Mouse (Mus musculus): ENCODE measurements around the gene Gm10408. TPM values are rescaled to one million over a fixed set of nuclear protein-coding genes. Genes with fewer than 3 reads are reported as not detected.

Gm10408 gene
- polyA plus RNA-seq (2017; shearing (Covaris generic)): not detected

DNA sequence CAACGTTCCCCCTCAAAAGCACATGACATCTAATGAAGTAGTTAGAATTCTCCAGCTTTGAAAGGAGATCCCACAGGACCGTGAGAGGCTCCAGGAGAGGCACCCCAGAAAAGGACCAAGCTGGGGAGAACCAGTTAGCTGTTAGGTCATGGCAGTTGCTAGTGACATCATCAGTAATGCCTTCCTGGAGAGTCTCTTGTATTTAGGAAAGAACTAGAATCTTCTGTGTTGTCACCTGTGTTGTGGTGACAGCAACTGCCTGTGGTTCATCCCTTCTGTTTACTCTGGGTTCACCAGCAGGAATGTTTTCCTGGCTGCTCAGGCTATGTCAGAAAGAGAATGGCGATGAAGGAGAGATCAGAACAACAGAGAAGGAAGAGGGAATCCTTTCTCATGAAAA lies at the start of gene Gm10408:
Gene Gm10408 (plus strand): TSS at position 301 of the 400 bp plus-strand sequence.

DNA sequence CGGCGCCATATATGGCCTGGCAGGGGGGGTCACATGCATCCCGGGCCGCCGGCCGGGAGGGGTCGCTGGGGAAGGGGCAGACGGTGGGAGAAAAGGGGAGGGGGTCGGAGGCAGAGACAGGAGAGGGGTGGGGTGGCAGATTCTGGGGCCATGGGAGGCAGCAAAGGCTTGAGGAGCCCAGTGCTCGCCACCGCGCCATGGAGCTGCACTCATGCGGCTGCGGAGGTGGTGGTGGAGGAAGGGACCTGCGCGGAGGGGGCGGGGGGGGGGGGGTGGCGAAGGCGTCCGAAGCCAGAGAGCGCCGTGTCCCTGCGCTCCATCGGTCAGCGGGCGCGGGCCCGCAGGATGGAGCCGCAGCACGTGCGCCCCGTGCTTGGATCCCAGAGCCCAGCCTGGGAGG lies 36.9 kb upstream of the Gm10408 start, which contains the start of gene Gm10409:
Gene Gm10409 (plus strand): TSS at position 301 of the 400 bp plus-strand sequence.

DNA sequence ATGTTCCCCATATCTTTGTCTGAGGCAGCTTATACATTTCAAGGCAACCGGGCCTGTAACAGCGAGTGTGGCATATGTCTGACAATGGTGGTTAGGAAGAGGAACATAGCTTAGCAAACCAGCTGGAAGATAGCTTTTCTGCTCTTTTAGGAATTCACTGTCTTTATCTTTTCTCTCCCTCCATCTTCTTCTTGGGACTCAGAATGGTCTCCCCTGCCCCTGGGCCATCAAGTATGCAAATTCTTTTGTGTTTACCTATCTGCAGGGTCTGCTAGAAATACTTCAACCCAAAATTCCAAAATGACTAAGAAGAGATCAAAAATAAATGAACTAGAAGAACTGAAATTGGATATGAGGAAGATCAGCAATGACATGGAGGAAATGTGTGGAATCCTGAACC lies 21.4 kb upstream of the Gm10408 start, which contains the start of gene Gm3005:
Gene Gm3005 (plus strand): TSS at position 301 of the 400 bp plus-strand sequence.

Other genes with a start within 250 kb of the Gm10408 start
- 10.0 TPM for gene D830030K20Rik, start 240.9 kb upstream of the Gm10408 start, polyA plus RNA-seq (2017; shearing (Covaris generic))
- gene Gm2956, start 116.8 kb upstream of the Gm10408 start, polyA plus RNA-seq (2017; shearing (Covaris generic)): 0.75 TPM
- not detected for gene Gm10413, start 54.3 kb upstream of the Gm10408 start, polyA plus RNA-seq (2017; shearing (Covaris generic))
- 2.7 TPM for gene Gm10409, start 36.8 kb upstream of the Gm10408 start, polyA plus RNA-seq (2017; shearing (Covaris generic))
- 2.2 TPM for gene Gm3005, start 21.3 kb upstream of the Gm10408 start, polyA plus RNA-seq (2017; shearing (Covaris generic))
- gene Gm3012, start 185.1 kb downstream of the Gm10408 start, polyA plus RNA-seq (2017; shearing (Covaris generic)): not detected
- gene Gm3020, start 202.7 kb downstream of the Gm10408 start, polyA plus RNA-seq (2017; shearing (Covaris generic)): 2.7 TPM
- not detected for gene Gm3043, start 239.4 kb downstream of the Gm10408 start, polyA plus RNA-seq (2017; shearing (Covaris generic))

Measured in CD4-positive, CD25-positive, alpha-beta regulatory T cell (primary cell).